Mouse (Mus musculus) testis, adult 2 months (tissue): ENCODE data around the gene Cib3.

Experiments
- CTCF ChIP-seq: fragments of 200-500 bp; IDR thresholded peaks from 2 replicates; pipeline ENCODE4 v1.5.1; 2012; ENCODE audit warnings: low read depth, mild to moderate bottlenecking, inconsistent platforms, low read length, moderate library complexity; ENCODE audit not compliant: control insufficient read depth, insufficient read depth, insufficient replicate concordance
- POLR2A ChIP-seq: fragments of 200-500 bp; IDR thresholded peaks from 2 replicates; pipeline ENCODE4 v1.6.1; 2012; ENCODE audit warnings: low read depth, mild to moderate bottlenecking, inconsistent platforms, low read length, moderate library complexity; ENCODE audit not compliant: control insufficient read depth

DNA sequence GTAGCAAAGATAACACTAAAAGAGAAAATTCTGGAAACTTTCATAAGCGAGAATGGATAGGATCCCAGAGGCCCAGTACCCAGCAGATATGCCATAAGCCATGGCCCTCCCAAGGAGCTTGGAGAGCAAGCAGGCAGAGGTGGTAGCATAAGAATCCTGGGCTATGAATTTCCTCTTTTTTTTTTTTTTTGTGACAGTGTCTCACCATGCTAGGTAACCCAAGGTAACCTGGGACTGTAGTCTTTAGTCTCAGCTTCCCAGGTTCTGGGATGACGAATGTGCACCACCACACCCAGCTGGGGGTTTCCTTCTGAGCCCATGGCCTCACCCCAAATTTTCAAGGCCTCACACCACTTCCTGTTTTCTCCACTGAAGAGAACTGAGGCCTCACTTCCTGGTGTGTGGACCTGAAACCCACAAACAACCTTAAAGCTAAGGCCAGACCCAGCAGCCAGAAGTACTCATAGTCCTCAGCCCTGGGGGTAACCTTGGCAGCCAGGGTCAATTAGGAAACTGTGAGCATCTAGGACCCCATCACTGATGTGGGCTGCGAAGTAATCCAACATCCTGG, 43.5 kb downstream of the Cib3 start:
- TF ChIP-seq POLR2A (no peak), CTCF (no peak)
